Mouse (Mus musculus) G1E (cell line): ENCODE results near the gene Med6. TPM values are rescaled to one million over a fixed set of nuclear protein-coding genes. Genes with fewer than 3 reads are reported as not detected.

Experiments
- ATAC-seq: 2 replicates; pipeline ENCODE4 v1.8.0; 2016; ENCODE audit warnings: mild to moderate bottlenecking; ENCODE audit not compliant: insufficient number of reproducible peaks, poor library complexity, low FRiP score, severe bottlenecking; ENCODE audit errors: extremely low read depth
- DNase-seq: peaks from one replicate; pipeline ENCODE4 v3.0.0; 2012; ENCODE audit warnings: low spot score
- H3K27me3 ChIP-seq: 2 replicates; pipeline ENCODE4 v1.6.1; 2012; ENCODE audit warnings: mild to moderate bottlenecking, low read length, inconsistent platforms; ENCODE audit not compliant: insufficient read depth
- H3K36me3 ChIP-seq: replicated peaks from 2 replicates; pipeline ENCODE3; 2012; ENCODE audit warnings: mild to moderate bottlenecking, inconsistent platforms
- H3K4me1 ChIP-seq: 2 replicates; pipeline ENCODE4 v1.6.1; 2012; ENCODE audit warnings: low read depth, low read length, inconsistent platforms, mixed read lengths; ENCODE audit not compliant: insufficient read depth
- H3K4me3 ChIP-seq: 2 replicates; pipeline ENCODE4 v1.5.1; 2012; ENCODE audit warnings: low read depth, mild to moderate bottlenecking, inconsistent platforms, low read length, moderate library complexity, mixed read lengths
- H3K9me3 ChIP-seq: replicated peaks from 2 replicates; pipeline ENCODE4 v1.6.1; 2012; ENCODE audit warnings: inconsistent platforms
- CTCF ChIP-seq: IDR thresholded peaks from 2 replicates; pipeline ENCODE4 v1.5.1; 2012; ENCODE audit warnings: low read depth, low read length, inconsistent platforms, mixed read lengths
- GATA1 ChIP-seq: IDR thresholded peaks from 2 replicates; pipeline ENCODE4 v1.6.1; 2012; ENCODE audit warnings: borderline replicate concordance, low read length, inconsistent platforms, mixed read lengths
- GATA2 ChIP-seq: IDR thresholded peaks from 2 replicates; pipeline ENCODE4 v1.6.1; 2012; ENCODE audit warnings: low read depth, low read length, inconsistent platforms, borderline replicate concordance
- POLR2AphosphoS5 ChIP-seq: IDR thresholded peaks from 2 replicates; pipeline ENCODE4 v1.6.1; 2012; ENCODE audit warnings: low read depth, low read length, inconsistent platforms; ENCODE audit not compliant: insufficient replicate concordance
- TAL1 ChIP-seq: conservative IDR thresholded peaks from 2 replicates; pipeline ENCODE4 v1.6.1; 2012; ENCODE audit warnings: low read depth, low read length, inconsistent platforms, mixed read lengths
- polyA plus RNA-seq: library from polyadenylated mRNA; stranded (reverse); fragments of >175 nt; gene quantifications from 2 replicates; pipeline ENCODE4 v1.2.3, GENCODE M21; 2012
- total RNA-seq, 2 experiments: library from RNA; stranded (forward) in 1 of 2; stranded (reverse) in 1 of 2; fragments of 200-1000 nt in 1 of 2; fragments of >200 nt in 1 of 2; fragmentation: Nextera tagmentation in 1 of 2; gene quantifications; 2 replicates each; pipeline ENCODE4 v1.2.3; 2014 to 2017

Med6 gene
- total and polyA plus RNA-seq, 3 experiments = 4.2 to 180 (median 45.0) TPM

DNA sequence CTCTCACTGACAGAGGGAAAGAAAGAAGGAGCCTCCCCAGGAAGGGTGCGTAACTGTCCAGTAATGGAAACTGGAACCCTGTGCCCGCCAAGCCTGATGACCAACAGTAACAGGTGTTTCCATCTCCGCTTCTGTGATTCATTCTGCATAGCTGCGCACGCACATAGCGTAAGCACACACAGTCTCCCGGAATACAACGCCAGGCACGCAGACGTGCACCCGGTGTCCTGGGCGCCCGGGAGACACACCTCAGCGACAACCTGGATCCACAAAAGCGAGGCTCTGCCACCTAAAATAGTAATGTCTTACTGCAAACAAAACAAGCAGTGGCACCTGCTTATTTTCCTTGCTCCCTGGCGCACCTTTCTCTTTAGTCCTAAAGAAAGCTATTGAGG, 35.7 kb upstream of the Med6 start:
- no peak for DNase-seq
- Histone ChIP-seq H3K36me3 (no peaks in the 10 kb centered on the region), H3K9me3 (no peaks in the 10 kb centered on the region), H3K4me1 (no peaks in the 10 kb centered on the region), H3K27me3 (peaks cover 27% of the 10 kb centered on the region), H3K4me3 (no peak overlapping the region)
- no peak for ATAC-seq
- TF ChIP-seq GATA2 (no peak), CTCF (no peak), GATA1 (no peak), TAL1 (no peak), POLR2AphosphoS5 (no peak)

DNA sequence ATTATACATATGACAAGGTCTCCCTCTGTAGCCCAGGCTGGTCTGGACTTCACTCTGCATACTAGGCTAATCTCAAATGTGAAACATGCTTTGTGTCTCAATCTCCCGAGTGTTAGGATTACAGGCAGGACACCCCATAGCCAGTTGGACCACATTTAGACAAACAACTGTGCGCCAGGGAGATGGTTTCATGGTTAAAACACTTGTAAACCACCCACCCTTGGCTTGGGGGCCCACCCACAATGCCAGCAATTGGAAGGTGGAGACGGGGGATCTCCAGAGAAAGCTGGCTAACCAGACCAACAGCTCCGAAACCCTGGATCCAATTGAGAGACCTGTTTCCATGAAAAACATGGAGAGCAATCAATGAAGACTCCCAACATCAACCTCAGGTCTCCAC, 33.3 kb upstream of the Med6 start:
- TF ChIP-seq POLR2AphosphoS5 (no peak), TAL1 (no peak), GATA1 (no peak), GATA2 (no peak), CTCF (no peak)
- Histone ChIP-seq H3K36me3 (no peaks in the 10 kb centered on the region), H3K9me3 (no peaks in the 10 kb centered on the region), H3K4me3 (no peak overlapping the region), H3K4me1 (no peaks in the 10 kb centered on the region), H3K27me3 (peaks cover 37% of the 10 kb centered on the region)
- no peak for DNase-seq
- no peak for ATAC-seq

DNA sequence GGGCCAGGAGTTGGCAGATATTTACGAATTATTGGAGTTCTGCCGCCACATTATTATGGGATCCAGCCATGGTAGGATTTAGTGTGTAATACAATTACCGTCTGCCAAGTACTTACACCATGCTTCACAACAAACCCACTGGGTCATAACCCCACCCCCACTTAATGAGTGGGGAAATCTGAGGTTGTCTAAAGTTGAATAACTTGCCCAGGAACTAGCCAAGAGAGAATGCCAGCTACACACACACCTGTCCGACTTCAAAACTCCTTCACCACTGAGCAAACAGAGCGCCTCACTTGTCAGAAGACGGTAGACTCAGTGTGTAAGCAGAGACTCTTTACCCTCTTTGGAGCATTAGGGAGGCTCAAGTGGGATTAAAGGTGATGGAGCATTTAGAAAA, 32.6 kb upstream of the Med6 start:
- no peak for ATAC-seq

DNA sequence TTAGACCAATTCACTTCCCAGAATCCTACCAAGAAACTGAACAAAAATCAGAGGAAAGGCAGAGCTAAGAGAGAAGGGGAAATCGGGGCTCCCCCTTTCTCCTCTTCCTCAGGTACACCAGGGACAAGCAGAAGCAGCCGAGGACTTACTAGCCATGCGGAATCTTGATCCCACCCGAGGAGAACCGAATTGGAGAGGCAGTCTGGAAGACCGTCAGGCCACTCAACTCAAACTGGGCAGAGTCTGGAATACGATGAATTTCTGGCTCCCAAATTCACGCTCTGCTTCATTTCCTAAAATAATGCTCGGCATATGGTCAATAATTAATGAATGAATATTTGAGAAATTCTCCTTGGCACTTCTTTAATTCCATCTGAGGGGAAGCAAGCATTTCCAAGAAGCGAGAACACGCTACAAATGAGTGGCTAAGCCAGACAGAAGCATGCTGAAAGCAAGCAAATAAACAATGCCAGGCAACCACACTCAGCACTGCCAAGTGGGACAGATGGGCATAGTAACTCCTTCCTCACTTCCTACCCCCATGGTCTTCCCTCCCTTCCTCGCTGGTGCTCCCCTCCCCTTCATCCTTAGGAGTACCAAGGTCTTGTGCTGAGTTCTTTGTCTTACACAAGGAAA, 31.5 kb upstream of the Med6 start:
- H3K9me3 ChIP-seq = no peaks in the 10 kb centered on the region
- peaks cover 27% of the 10 kb centered on the region for H3K27me3 ChIP-seq
- H3K36me3 ChIP-seq = no peaks in the 10 kb centered on the region
- H3K4me3 ChIP-seq = no peak overlapping the region
- no peak for TF ChIP-seq GATA1
- no peak for TF ChIP-seq TAL1
- TF ChIP-seq GATA2 = no peak
- no peak for TF ChIP-seq CTCF
- TF ChIP-seq POLR2AphosphoS5 = no peak
- no peak for ATAC-seq
- H3K4me1 ChIP-seq = no peaks in the 10 kb centered on the region
- DNase-seq = no peak

More for the DNA sequence above, 32.6 kb upstream of the Med6 start:
- H3K4me1 ChIP-seq = no peaks in the 10 kb centered on the region
- no peak overlapping the region for H3K4me3 ChIP-seq
- H3K27me3 ChIP-seq = peaks cover 34% of the 10 kb centered on the region
- H3K9me3 ChIP-seq = no peaks in the 10 kb centered on the region
- no peak for DNase-seq
- TF ChIP-seq TAL1 (no peak), GATA2 (no peak), POLR2AphosphoS5 (no peak), CTCF (no peak), GATA1 (no peak)
- H3K36me3 ChIP-seq = no peaks in the 10 kb centered on the region

DNA sequence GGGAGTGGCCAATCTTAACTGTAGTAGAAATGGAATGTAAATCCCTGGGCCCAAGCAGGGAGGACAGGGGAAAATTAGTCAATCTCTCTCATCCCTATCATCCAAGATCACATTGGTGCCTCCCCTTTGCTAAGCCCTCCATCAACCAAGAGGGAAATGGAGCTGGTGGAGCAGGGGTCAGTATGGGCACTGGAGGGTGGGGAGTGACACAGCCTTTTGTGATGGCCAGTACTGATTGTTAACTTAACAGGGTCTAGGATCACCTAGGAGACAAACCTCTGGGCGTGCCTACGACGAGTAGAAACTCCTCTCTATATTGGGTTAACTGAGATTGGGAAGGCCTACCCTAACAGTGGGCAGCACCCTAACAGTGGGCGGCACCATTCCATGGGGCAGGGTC, 28.6 kb upstream of the Med6 start:
- Histone ChIP-seq H3K9me3 (no peaks in the 10 kb centered on the region), H3K27me3 (peaks cover 19% of the 10 kb centered on the region), H3K4me1 (no peaks in the 10 kb centered on the region), H3K36me3 (no peaks in the 10 kb centered on the region), H3K4me3 (no peak overlapping the region)
- TF ChIP-seq GATA1 (no peak), TAL1 (no peak), CTCF (no peak), GATA2 (no peak), POLR2AphosphoS5 (no peak)
- ATAC-seq (no peak), DNase-seq (no peak)

DNA sequence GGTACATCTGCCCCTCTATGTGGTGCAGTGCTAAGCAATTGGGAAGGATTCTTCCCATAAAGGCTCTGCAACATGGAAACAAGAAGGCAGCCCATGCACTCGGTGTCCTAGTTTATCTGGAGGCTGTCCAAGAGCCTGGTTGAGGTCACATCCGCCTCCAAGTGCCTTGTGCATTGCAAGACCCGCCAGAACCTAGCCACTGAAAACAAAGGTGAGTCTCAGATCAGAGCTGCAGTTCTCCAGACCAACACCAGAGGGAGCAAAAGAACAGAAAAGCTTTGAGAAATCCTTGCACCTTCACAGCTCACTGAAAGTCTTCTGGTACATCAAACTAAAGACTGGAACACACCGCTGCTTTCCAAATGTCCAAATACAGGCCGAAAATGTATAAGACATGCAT, 24.5 kb upstream of the Med6 start:
- H3K27me3 ChIP-seq = peaks cover 28% of the 10 kb centered on the region
- ATAC-seq (no peak), DNase-seq (peak; percentile 54)
- H3K4me3 ChIP-seq = no peak overlapping the region
- H3K4me1 ChIP-seq = no peaks in the 10 kb centered on the region
- H3K36me3 ChIP-seq = no peaks in the 10 kb centered on the region
- peak; percentile 83 for TF ChIP-seq CTCF
- no peak for TF ChIP-seq GATA1
- H3K9me3 ChIP-seq = no peaks in the 10 kb centered on the region

DNA sequence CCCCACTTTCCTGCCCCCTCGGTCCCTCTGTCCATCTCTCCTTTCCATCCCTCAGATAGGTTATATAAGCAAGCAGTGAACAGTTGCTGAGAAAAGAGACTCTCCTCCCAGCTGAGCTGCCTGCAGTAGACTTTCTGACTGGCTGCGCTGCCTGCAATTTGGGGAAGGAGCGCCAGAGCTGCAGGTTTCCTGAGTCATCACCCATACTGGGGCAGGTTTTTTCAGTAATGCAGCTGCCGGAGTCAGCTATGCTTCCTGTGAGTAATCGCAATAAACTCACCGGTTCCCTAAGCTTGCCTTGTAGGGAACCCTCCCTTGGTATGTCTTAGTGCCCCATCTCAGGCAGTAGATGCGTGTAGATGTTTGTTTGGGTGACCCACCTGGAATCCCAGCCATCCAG, 22.2 kb upstream of the Med6 start:
- Histone ChIP-seq H3K36me3 (no peaks in the 10 kb centered on the region), H3K4me1 (no peaks in the 10 kb centered on the region), H3K9me3 (no peaks in the 10 kb centered on the region), H3K27me3 (peaks cover 19% of the 10 kb centered on the region), H3K4me3 (no peak overlapping the region)
- ATAC-seq = no peak
- no peak for DNase-seq
- TF ChIP-seq GATA2 (no peak), CTCF (no peak), GATA1 (no peak), POLR2AphosphoS5 (no peak), TAL1 (no peak)
